Mouse (Mus musculus): ENCODE results near the gene Gm37240.
A peak's percentile ranks its signal among the peaks of the same experiment; 100 is the strongest.

Gene Gm37240

GRCm38 (mm10) chr3:85677952-85678351 lies 209.4 kb downstream of the Gm37240 start:
- DNase-seq: no peak

GRCm38 (mm10) chr3:85677133-85677532 lies 210.2 kb downstream of the Gm37240 start:
- DNase-seq: no peak

GRCm38 (mm10) chr3:85669844-85670243 lies 217.5 kb downstream of the Gm37240 start:
- no peak for DNase-seq

- no peak for DNase-seq
Measured at GRCm38 (mm10) chr3:85667683-85668082, 219.6 kb downstream of the Gm37240 start.

GRCm38 (mm10) chr3:85666736-85667135 lies 220.6 kb downstream of the Gm37240 start:
- no peak for DNase-seq

- DNase-seq: no peak
Measured at GRCm38 (mm10) chr3:85666166-85666565, 221.2 kb downstream of the Gm37240 start.

- peak; percentile 74 for DNase-seq
Measured at GRCm38 (mm10) chr3:85664591-85665171, 222.6 kb downstream of the Gm37240 start.

GRCm38 (mm10) chr3:85663826-85664225 lies 223.5 kb downstream of the Gm37240 start:
- no peak for DNase-seq

GRCm38 (mm10) chr3:85661926-85662813 lies 225.1 kb downstream of the Gm37240 start:
- no peak for DNase-seq

GRCm38 (mm10) chr3:85659681-85660080 lies 227.6 kb downstream of the Gm37240 start:
- DNase-seq: peak; percentile 67

- DNase-seq: no peak
Measured at GRCm38 (mm10) chr3:85655538-85655937, 231.8 kb downstream of the Gm37240 start.

- DNase-seq: no peak
Measured at GRCm38 (mm10) chr3:85652727-85653665, 234.3 kb downstream of the Gm37240 start.

- DNase-seq: peak; percentile 84
Measured at GRCm38 (mm10) chr3:85649176-85649575, 238.1 kb downstream of the Gm37240 start.

- DNase-seq: no peak
Measured at GRCm38 (mm10) chr3:85645517-85646004, 241.8 kb downstream of the Gm37240 start.

GRCm38 (mm10) chr3:85644814-85645213 lies 242.5 kb downstream of the Gm37240 start:
- no peak for DNase-seq

GRCm38 (mm10) chr3:85641751-85642150 lies 245.6 kb downstream of the Gm37240 start:
- DNase-seq: no peak

- DNase-seq: no peak
Measured at GRCm38 (mm10) chr3:85636716-85637447, 250.4 kb downstream of the Gm37240 start.

- DNase-seq: no peak
Measured at GRCm38 (mm10) chr3:85635591-85635990, 251.7 kb downstream of the Gm37240 start.

GRCm38 (mm10) chr3:85635126-85635419 lies 252.2 kb downstream of the Gm37240 start:
- no peak for DNase-seq

- no peak for DNase-seq
Measured at GRCm38 (mm10) chr3:85634389-85635125, 252.8 kb downstream of the Gm37240 start.

GRCm38 (mm10) chr3:85633733-85634132 lies 253.6 kb downstream of the Gm37240 start:
- no peak for DNase-seq
